Mouse (Mus musculus) lung, adult 2 months (tissue): ENCODE results near the gene Olfr1382.

Experiments
- CTCF ChIP-seq: fragments of 200-500 bp; IDR thresholded peaks from 2 replicates; pipeline ENCODE4 v1.5.1; 2011; ENCODE audit warnings: mild to moderate bottlenecking, low read length, control low read depth; ENCODE audit not compliant: insufficient read depth
- POLR2A ChIP-seq: fragments of 200-500 bp; IDR thresholded peaks from 2 replicates; pipeline ENCODE4 v1.6.1; 2011; ENCODE audit warnings: low read depth, mild to moderate bottlenecking, control low read depth, low read length, borderline replicate concordance; ENCODE audit errors: extremely low read depth

DNA sequence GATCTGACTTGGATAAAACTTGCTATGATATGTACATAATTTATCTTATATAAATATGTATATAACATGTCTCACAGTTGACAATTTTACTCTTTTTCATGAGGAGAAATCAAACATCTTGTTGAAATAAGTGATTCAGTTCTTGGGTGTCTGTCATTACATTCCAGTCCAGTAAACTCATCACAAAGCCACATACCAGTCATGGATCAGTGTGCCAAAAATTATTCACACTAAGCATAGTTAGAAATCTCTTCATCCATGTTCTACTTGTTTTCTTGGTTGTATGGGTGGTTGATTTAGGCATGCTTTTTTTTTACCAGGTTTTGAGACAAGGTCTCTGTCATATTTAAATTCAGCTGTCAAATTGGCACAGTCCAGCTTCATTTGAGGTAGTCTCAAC is 4.7 kb downstream of the Olfr1382 start:
- TF ChIP-seq CTCF = no peak
- TF ChIP-seq POLR2A = no peak
